Mouse (Mus musculus) brain, embryonic 18.5 days (tissue): ENCODE data around the gene Asphd2.

ENCODE experiments used
- DNase-seq: peaks from one replicate; pipeline ENCODE4 v3.0.0-alpha.2; 2012; ENCODE audit warnings: low read depth, low spot score

Gene Asphd2

DNA sequence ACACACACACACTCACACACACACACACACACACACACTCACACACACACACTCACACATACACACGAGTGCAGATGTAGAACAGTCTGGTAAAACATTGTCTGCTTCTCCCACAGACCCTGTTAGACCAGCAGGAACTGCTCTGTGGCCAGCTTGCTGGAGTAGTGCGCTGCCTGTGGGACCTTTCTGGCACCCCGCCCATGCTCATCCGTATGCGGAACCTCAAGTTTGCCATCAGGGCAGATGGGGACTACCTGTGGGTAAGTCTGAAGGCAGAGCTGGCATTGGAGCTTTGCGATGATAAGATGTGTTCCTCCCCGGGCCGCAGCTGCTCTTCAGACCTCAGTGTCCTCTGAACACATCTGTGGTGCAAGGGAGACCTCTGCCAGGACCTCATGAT is 45.5 kb downstream of the Asphd2 start:
- DNase-seq, result no peak

DNA sequence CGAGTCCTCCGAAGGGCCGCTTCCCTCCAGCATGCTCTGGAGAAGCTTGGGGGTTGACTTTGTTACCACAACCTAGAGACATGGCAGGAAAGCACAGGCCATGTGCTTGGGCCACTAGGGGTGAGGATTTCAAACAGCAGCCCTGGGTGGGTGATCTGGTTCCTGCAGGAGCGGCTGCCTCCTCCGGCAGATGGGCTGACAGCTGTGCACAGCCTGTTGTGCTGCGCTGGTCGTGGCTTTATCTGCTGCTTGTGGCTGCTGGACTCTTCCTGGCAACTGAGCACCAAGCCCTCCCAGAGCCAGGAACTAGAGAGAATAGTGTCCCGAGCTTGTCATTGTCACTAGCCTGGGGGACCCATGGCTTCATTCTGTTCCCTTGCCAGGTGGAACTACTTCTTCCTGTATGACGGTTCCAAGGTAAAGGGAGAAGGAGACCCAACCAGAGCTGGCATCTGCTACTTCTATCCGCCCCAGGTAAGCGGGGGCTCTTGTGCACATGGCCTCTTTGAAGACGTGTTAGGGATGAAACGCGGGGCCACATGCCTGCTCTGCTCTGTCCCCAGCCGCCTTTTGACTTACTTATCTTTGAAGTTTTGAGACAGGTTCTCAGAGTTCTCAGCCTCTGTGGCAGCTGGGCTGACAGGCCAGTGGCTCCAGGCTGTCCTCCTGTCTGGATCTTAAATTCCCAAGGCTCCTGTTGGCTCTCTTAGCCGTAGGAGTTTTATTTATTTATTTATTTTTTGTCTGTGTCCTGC is 48.3 kb downstream of the Asphd2 start:
- no peak for DNase-seq

DNA sequence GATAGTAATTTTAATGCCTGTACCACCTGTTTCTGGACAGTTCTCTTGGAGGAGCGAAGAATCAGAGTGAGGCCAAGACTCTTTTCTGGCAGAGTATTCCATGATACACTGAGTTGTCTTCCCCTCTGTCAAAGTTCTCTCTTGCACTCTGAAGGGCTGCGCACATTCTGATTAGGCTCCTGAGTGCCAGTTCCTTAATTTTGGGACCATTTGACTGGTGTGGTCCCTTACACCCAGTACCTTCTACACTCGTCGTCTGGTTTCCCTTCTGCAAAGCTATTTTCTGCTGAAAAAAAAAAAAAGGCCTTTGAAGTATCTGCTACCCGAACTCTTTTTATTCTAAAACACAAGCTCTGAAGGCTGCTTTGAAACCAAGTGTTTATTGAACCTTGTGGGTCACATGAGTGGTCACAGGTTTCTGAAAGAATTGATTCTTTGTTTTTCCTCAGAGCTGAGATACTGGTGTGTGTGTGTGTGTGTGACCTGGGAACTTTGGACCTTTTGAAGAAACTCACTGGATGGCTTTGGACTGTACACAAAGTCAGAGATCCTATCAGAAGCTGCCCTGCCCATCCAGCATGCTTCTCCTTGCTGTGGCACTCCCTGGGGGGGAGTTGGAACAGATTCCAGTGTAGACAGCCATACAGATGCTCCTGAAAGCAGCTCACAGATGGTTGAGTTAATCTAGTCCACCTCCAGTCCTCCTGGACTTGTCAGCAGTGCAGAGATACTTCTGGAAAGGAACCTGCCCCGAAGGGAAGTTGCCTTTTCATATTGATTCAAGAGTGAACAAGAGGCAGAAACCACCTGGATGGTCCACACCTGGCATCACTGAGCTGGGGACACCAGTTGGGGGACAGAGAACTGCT is 50.3 kb downstream of the Asphd2 start:
- DNase-seq, result no peak

DNA sequence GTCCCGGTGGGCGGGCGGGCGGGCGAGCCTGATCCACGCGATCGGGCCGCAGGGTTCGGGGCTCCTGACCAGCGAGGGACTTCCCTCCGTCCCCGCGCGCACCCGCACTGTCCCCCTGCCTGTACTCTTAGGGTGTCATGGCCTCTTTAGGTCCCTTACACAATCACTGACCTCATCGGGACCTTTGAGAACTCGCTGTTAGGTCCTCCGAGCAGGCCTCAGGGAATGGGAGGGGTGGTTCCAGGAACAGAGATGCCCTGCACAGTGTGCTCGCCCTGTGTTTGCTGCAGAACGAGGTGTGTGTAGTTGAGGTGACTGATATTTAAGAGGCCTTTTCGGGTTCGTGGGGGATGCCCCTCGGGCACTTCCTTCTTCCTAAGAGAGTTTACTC is 51.5 kb downstream of the Asphd2 start:
- DNase-seq, result no peak

DNA sequence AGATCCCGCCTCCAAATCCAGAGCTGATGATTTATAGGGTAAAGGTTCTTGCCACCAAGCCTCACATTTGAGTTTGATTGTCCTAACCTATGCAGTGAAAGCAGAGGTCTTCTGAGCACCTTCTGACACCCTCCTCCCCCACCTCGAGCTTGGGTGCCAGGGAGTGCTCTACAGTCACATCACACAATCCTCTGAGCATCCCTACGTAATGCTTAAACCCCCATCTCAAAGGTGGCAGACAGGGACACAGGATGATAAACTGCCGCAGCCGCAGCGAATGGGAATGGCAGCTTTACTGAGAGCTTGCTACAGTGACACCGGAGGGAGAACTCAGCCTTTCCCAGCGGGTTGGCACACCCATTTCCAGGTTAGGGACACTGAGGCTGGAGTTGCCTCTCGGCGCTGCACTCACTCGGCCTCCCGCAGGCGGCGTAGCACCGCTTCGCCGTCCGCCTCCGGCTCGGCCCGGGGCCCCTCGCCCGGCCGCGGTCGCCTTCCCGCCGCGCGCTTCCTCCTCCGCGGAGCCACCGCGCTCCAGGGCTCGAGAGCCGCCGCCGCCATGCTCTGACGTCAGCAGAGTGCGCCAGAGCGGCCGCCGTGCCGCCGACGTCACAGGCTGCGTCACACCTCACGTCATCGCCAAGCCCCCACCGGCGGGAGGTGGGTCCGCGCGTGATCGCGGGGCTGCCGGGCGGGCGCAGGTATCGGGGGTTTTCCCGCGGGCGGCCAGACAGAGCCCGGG is 52.0 kb downstream of the Asphd2 start, which contains the start of the genes Srrd and Hps4:
Srrd (minus strand) TSS at position 578 of the 742 bp plus-strand sequence.
Hps4 (plus strand) TSS at position 621 of the 742 bp plus-strand sequence.
- DNase-seq, result no peak

DNA sequence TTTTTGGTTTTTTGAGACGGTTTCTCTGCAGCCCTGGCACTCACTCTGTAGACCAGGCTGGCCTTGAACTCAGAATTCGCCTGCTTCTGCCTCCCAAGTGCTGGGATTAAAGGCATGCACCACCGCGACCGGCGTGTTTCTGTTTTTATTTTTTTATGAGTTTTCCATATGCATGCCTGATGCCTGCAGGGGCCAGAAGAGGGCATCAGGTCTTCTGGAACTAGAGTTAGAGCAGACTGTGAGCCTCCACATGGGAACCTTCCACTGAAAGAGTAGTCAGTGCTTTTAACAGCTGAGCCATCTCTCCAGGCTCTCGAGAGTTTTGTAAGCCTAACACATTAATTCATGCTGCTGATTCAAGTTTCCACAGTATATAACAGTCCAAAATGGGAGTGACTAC is 55.5 kb downstream of the Asphd2 start:
- DNase-seq, result no peak

DNA sequence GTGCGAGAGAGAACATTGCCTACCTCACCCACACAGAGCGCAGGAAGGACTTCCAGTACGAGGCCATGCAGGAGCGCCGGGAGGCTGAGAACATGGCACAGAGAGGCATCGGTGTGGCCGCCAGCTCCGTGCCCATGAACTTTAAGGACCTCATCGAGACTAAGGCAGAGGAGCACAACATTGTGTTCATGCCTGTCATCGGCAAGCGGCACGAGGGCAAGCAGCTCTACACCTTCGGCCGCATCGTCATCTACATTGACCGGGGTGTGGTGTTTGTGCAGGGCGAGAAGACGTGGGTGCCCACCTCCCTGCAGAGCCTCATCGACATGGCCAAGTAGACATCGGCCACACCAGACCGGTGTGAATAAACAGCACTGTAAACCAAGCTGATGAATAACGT is 57.7 kb downstream of the Asphd2 start:
- no peak for DNase-seq

DNA sequence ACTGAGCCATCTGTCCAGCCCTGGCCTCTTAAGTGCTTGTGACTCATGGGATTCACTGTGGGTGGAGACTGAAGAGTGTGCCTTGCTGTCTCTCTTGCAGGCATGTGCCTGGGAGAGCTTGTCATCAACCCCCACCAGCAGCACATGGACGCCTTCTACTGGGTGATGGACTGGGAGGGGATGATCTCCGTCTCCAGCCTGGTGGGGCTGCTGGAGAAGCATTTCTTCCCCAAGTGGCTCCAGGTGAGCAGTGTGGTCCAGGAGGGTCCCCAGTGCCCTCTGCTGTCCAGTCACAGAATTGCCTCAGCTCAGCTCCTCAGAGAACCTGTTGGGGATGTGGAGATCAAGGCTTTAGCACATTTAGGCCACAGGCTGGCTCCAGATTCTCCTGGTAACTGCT is 59.2 kb downstream of the Asphd2 start:
- no peak for DNase-seq
